Mouse (Mus musculus) embryonic fibroblast, embryonic 13.5 days (primary cell): ENCODE measurements around the gene Grasp.

Experiments used
- CTCF ChIP-seq: IDR thresholded peaks from 2 replicates; pipeline ENCODE4 v1.5.1; 2011; ENCODE audit warnings: mild to moderate bottlenecking, control low read depth, low read length, moderate library complexity, borderline replicate concordance; ENCODE audit not compliant: insufficient read depth
- POLR2A ChIP-seq: IDR thresholded peaks from 2 replicates; pipeline ENCODE4 v1.6.1; 2011; ENCODE audit warnings: low read depth, mild to moderate bottlenecking, control low read depth, low read length, moderate library complexity

- TF ChIP-seq CTCF, result no peak
- TF ChIP-seq POLR2A, result no peak
Measured at GRCm38 (mm10) chr15:101260874-101261622, 37.1 kb downstream of the Grasp start.
